Mouse (Mus musculus): ENCODE measurements at regions not wholly inside any gene's neighbourhood (a gene's known extent, or its start where the extent isn't known, plus 50 kb on each side); places are given as distances from the start of the nearest gene placed in this dataset.

GRCm38 (mm10) chr9:46379453-46379852 is 59.7 kb upstream of the 4931429L15Rik start:
- no peak for TF ChIP-seq MAX (IDR thresholded peaks at IDR 0.05; ENCODE audit: low read depth)
- no peak for TF ChIP-seq POLR2A (IDR thresholded peaks at IDR 0.05; ENCODE audit: insufficient read length, low read depth)
- TF ChIP-seq TCF12 (IDR thresholded peaks at IDR 0.05; ENCODE audit: insufficient read depth, poor library complexity, severe bottlenecking): no peak
- no peak for TF ChIP-seq MYOD1 (IDR thresholded peaks at IDR 0.05; ENCODE audit: control insufficient read depth in 1 of 3, insufficient read length in 2 of 3, low read depth in 2 of 3)
- no peak for TF ChIP-seq SRF (IDR thresholded peaks at IDR 0.05; ENCODE audit: control insufficient read depth, insufficient read length, low read depth)
